Mouse (Mus musculus): Measurements from ENCODE around the gene Bfsp2. TPM values are rescaled to one million over a fixed set of nuclear protein-coding genes. Genes with fewer than 3 reads are reported as not detected.

The Bfsp2 gene
- 1 to 10 TPM in 1 of 2 experiments, under 1 TPM in 1; 0.84 to 1.2 TPM for total RNA-seq (2021)
- long read RNA-seq, experiment 1: 0 reads
- long read RNA-seq, experiment 2, partial matches to known transcripts: 2 of 2 reads
- long read RNA-seq, experiment 2, other reads (novel, unspliced or antisense): 0 of 2 reads

GRCm38 (mm10) chr9:103480044-103480576, at the start of gene Bfsp2:
Gene Bfsp2, minus strand, starts transcription at chr9:103480420.
- DNase-seq: no peak

- no peak for DNase-seq
Observed at GRCm38 (mm10) chr9:103525041-103525537, 44.9 kb upstream of the Bfsp2 start.

- DNase-seq: no peak
Observed at GRCm38 (mm10) chr9:103524600-103524999, 44.4 kb upstream of the Bfsp2 start.

- DNase-seq: no peak
Observed at GRCm38 (mm10) chr9:103523742-103524403, 43.7 kb upstream of the Bfsp2 start.

- no peak for DNase-seq
Observed at GRCm38 (mm10) chr9:103523008-103523407, 42.8 kb upstream of the Bfsp2 start.

- DNase-seq: no peak
Observed at GRCm38 (mm10) chr9:103513884-103514283, 33.7 kb upstream of the Bfsp2 start.

GRCm38 (mm10) chr9:103512257-103512656, 32.0 kb upstream of the Bfsp2 start:
- no peak for DNase-seq

GRCm38 (mm10) chr9:103506968-103507584, 26.9 kb upstream of the Bfsp2 start:
- no peak for DNase-seq

- DNase-seq: no peak
Observed at GRCm38 (mm10) chr9:103505067-103505466, 24.8 kb upstream of the Bfsp2 start.

- DNase-seq: no peak
Observed at GRCm38 (mm10) chr9:103504646-103505045, 24.4 kb upstream of the Bfsp2 start.

- no peak for DNase-seq
Observed at GRCm38 (mm10) chr9:103503586-103504298, 23.5 kb upstream of the Bfsp2 start.

GRCm38 (mm10) chr9:103502655-103503054, 22.4 kb upstream of the Bfsp2 start:
- no peak for DNase-seq

- DNase-seq: no peak
Observed at GRCm38 (mm10) chr9:103501861-103502364, 21.7 kb upstream of the Bfsp2 start.

- no peak for DNase-seq
Observed at GRCm38 (mm10) chr9:103499366-103499765, 19.1 kb upstream of the Bfsp2 start.

GRCm38 (mm10) chr9:103498699-103499098, 18.5 kb upstream of the Bfsp2 start:
- no peak for DNase-seq

GRCm38 (mm10) chr9:103495391-103495790, 15.2 kb upstream of the Bfsp2 start:
- no peak for DNase-seq

- peak; percentile 82 to 87 for DNase-seq
Observed at GRCm38 (mm10) chr9:103494346-103495020, 14.3 kb upstream of the Bfsp2 start.

- DNase-seq: no peak
Observed at GRCm38 (mm10) chr9:103491985-103492384, 11.8 kb upstream of the Bfsp2 start.

GRCm38 (mm10) chr9:103490439-103490838, 10.2 kb upstream of the Bfsp2 start:
- peak; percentile 63 to 87 for DNase-seq

GRCm38 (mm10) chr9:103489883-103490282, 9.7 kb upstream of the Bfsp2 start:
- no peak for DNase-seq

- DNase-seq: no peak
Observed at GRCm38 (mm10) chr9:103489096-103489495, 8.9 kb upstream of the Bfsp2 start.

- DNase-seq: no peak
Observed at GRCm38 (mm10) chr9:103486262-103486661, 6.0 kb upstream of the Bfsp2 start.
